Mouse (Mus musculus) c-Kit-positive CD71-positive TER-119-positive erythroid progenitor cells, embryonic 14.5 days (primary cell): ENCODE results near the gene Gm9821.

Experiments
- DNase-seq: peaks from one replicate; pipeline ENCODE4 v3.0.0-alpha.2; 2013; ENCODE audit warnings: low spot score

Gm9821 gene

GRCm38 (mm10) chr2:91971231-91972097, 26.0 kb downstream of the Gm9821 start:
- no peak for DNase-seq

- no peak for DNase-seq
Measured at GRCm38 (mm10) chr2:91972121-91972566, 26.6 kb downstream of the Gm9821 start.

GRCm38 (mm10) chr2:91973416-91974135, 28.1 kb downstream of the Gm9821 start:
- DNase-seq = no peak

- DNase-seq = no peak
Measured at GRCm38 (mm10) chr2:91975581-91976541, 30.4 kb downstream of the Gm9821 start, which contains the start of gene Dgkz. Gene Dgkz (minus strand): TSS chr2:91975864.

- no peak for DNase-seq
Measured at GRCm38 (mm10) chr2:91977960-91978359, 32.5 kb downstream of the Gm9821 start.

- DNase-seq = no peak
Measured at GRCm38 (mm10) chr2:91978547-91978946, 33.0 kb downstream of the Gm9821 start.

GRCm38 (mm10) chr2:91980245-91980644, 34.7 kb downstream of the Gm9821 start:
- DNase-seq = no peak

- DNase-seq = no peak
Measured at GRCm38 (mm10) chr2:91980830-91981229, 35.3 kb downstream of the Gm9821 start.

GRCm38 (mm10) chr2:91984439-91984838, 38.9 kb downstream of the Gm9821 start:
- DNase-seq = no peak

- DNase-seq = no peak
Measured at GRCm38 (mm10) chr2:91984906-91985525, 39.5 kb downstream of the Gm9821 start.

- no peak for DNase-seq
Measured at GRCm38 (mm10) chr2:91986071-91986470, 40.6 kb downstream of the Gm9821 start.

GRCm38 (mm10) chr2:91987542-91987941, 42.0 kb downstream of the Gm9821 start:
- DNase-seq = peak; percentile 69

- DNase-seq = no peak
Measured at GRCm38 (mm10) chr2:91989750-91990149, 44.2 kb downstream of the Gm9821 start.

GRCm38 (mm10) chr2:91993409-91993808, 47.9 kb downstream of the Gm9821 start:
- DNase-seq = no peak

- DNase-seq = no peak
Measured at GRCm38 (mm10) chr2:91996006-91996405, 50.5 kb downstream of the Gm9821 start.
